Mouse (Mus musculus) Patski (cell line): ENCODE data around the gene Ankrd28. TPM values are rescaled to one million over a fixed set of nuclear protein-coding genes. Genes with fewer than 3 reads are reported as not detected.

Source experiments
- ATAC-seq: fragments of 100-300 bp; one replicate; pipeline ENCODE4 v1.8.0; 2021
- CTCF ChIA-PET: fragments of 350-600 bp; sonication (Branson Sonifier 250); formaldehyde crosslinking; loops from one replicate; lab custom pipeline; 2022; ENCODE audit warnings: inconsistent platforms; lab: Charles Lee
- POLR2A ChIA-PET: fragments of 350-600 bp; sonication (Branson Sonifier 250); formaldehyde crosslinking; loops from one replicate; lab custom pipeline; 2022; ENCODE audit warnings: antibody characterized with exemption, inconsistent platforms; lab: Charles Lee
- DNase-seq: peaks from one replicate; pipeline ENCODE4 v3.0.0-alpha.2; 2011; ENCODE audit warnings: low read depth, low spot score
- H3K27me3 ChIP-seq: fragments of 371-371 bp; one replicate; pipeline ENCODE4 v1.5.1; 2021
- CTCF ChIP-seq: fragments of 100-300 bp; IDR thresholded peaks from one replicate; pipeline ENCODE4 v1.5.1; 2021
- in situ Hi-C: fragments of 300-500 bp; cut with MboI; formaldehyde crosslinking; loops from 3 replicates; pipeline ENCODE4 v1.11.1; 2018; ENCODE audit warnings: low pct_unique_long_range_greater_than_20kb, mixed read lengths
- polyA plus RNA-seq: library from polyadenylated mRNA; unstranded; gene quantifications from one replicate; pipeline ENCODE4 v1.2.3, GENCODE M21; 2021

Gene Ankrd28
- polyA plus RNA-seq, 1 experiment from 2014 or later = 26.6 TPM

DNA sequence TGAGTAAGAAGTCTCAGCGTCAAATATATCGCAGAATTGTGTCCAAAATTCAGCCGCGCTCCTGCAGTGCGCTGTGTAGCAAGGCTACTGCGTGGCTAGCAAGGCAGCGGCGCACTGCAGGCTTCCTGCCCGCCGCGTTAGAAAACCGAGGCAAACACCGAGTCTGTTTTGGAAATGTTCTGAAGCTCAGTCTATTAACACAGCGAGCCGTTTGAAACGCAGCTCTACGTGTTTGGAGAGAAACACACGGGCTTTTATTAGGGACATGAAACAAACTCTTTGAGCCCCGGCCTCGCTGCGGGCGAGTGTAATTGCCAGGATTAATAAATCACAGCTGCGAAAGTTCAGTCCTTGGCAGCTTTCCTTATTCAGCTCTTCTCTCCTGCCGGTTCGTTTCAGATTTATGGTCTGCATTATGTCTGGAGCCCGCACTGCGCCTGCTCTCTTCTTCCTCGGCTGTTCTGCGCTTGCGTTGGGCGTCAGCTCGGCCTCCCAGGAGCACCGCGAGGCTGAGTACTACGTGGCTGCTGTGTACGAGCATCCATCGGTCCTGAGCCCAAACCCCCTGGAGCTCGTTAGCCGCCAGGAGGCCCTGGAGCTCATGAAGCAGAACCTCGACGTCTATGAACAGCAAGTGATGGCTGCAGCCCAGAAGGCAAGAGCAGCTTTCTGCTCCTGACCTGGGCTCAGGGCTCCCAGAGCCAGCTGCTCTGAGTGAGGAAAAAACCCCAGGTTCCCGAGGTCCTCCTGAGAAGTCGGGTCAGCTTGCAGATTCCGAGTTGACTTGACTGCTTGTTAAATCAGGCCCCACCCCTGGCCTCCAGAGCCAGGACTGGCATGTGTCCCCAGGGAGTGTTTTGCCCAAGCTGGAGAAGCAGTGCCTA lies 168.5 kb downstream of the Ankrd28 start:
- ATAC-seq (peak; percentile 73), DNase-seq (peak; percentile 94)
- H3K27me3 ChIP-seq = no peaks in the 10 kb centered on the region
- ChIA-PET POLR2A (interaction anchor here (0.6 to 2.3 kb wide), 4 partner anchors 8 to 118 kb away, joined by 3 to 6 read pairs (median 5); no protein-coding TSS in a partner anchor), CTCF (interaction anchor here (0.9 to 1.6 kb wide), 7 partner anchors 9 to 120 kb away, joined by 3 to 7 read pairs (median 3); no protein-coding TSS in a partner anchor)
- in situ Hi-C loops = no loop called here
- no peak for TF ChIP-seq CTCF

DNA sequence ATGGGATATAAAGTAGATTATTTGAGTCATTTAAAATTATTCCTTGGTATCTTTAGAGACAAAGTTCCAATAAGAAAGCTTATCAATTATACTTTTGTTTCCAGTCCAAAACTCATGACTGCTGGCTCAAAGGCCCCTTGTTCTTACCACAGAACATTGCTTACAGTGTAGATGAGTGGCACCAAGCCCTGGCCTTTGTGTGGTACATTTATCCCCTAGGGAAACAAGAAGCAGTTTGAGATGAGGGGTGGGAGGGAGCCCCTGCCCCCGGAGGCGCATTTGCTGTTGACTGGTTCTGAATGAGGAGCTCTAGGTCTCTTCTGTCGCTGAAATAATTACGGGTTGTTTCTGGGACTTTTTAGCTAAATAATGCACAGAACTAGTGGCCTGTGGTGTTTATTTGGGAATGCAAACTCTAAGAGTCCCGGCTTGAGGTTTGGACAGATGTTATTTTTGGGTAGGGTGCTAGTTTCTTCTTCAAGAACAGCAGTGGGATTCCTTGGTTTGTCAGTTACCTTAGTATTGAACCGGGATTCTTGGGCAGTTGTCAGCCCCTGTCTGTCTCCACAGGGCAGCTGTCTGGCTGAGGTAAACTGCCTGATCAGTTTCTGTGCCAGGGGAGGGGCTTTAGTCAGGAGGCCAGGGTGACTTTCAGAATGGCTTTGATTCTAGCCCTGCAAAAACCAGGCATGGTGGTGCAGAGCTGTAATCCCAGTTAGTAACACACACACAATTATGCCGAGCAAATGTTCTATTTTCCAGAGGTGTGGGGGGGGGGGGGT lies 169.9 kb downstream of the Ankrd28 start:
- POLR2A ChIA-PET = interaction anchor here (0.6 kb wide), 1 partner anchor 422 kb away, joined by 4 read pairs; no protein-coding TSS in a partner anchor
- H3K27me3 ChIP-seq = no peaks in the 10 kb centered on the region
- CTCF ChIA-PET = interaction anchor here (0.9 to 1.6 kb wide), 4 partner anchors 16 to 121 kb away, joined by 4 to 7 read pairs (median 5); no protein-coding TSS in a partner anchor
- in situ Hi-C loops = no loop called here
- TF ChIP-seq CTCF = no peak
- DNase-seq (no peak), ATAC-seq (no peak)

DNA sequence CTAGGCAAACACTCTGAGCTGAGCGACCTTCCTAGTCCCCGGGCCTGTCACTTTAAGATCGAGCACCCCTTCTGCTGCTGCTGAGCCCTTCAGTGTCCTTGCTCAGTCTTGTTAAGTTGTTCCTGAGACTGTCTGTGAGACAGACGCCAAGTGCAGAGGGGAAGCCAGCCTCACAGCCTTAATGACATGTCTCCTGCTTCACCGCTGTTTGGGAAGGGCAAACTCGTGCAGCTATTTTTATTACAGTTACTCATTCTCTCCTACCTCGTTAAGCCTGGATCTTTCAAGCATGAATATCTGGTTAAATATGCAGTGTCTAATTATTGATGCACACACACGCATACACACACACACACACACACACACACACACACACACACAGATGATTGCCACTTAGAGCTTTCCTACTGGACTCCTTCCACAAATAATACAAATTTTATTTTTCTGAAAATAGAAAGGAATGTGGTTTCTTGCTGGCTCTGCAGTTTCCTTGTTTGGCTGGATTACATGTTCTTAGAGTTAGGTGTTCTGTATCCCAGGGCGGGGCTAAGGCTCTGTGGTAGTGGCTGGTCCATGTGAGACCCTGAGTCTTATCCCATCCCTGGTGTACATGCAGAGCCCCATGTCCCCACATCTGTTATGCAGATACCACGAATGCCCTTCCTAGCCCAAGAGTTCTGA lies 170.8 kb downstream of the Ankrd28 start:
- TF ChIP-seq CTCF = no peak
- in situ Hi-C loops = loop anchor here (5.0 kb wide), 3 partner anchors 123 to 423 kb away; no protein-coding TSS in a partner anchor
- CTCF ChIA-PET = interaction anchor here (0.9 to 2.1 kb wide), 6 partner anchors 15 to 287 kb away, joined by 3 to 8 read pairs (median 5); no protein-coding TSS in a partner anchor
- H3K27me3 ChIP-seq = no peaks in the 10 kb centered on the region
- DNase-seq = peak; percentile 86
- ATAC-seq = peak; percentile 32
- POLR2A ChIA-PET = interaction anchor here (1.1 kb wide), 1 partner anchor 19 kb away, joined by 3 read pairs; the partner anchor contains the start of genes Btd, Gm49387 and Hacl1

DNA sequence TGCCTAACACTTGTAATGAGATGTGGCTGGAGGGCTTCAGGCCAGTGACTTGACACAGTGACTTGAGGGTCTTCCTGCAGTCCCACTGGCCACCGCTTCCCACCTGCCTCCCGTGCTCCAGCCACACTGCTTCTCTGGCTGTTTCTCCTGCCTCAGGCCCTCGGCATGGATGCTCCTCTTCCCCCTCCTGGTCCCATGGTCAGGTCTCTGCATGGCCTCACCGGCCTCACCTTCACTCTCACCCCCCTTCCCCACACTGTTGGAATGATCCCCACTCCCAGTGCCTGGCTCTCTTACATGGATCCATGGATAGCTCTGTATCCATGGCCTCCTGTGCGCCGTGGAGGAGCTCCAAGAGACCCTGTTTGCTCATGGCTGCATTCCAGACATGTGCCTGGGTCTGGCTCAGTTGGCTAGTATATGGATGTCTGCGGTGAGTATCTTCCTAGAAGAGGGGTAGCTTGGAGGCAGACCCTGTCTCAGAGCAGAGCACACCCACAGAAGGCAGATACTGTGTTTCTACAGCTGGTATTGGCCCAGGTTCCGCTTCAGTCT lies 172.2 kb downstream of the Ankrd28 start:
- no peaks in the 10 kb centered on the region for H3K27me3 ChIP-seq
- CTCF ChIA-PET = interaction anchor here (0.8 to 3.0 kb wide), 6 partner anchors 119 to 375 kb away, joined by 3 to 12 read pairs (median 4); no protein-coding TSS in a partner anchor
- in situ Hi-C loops = loop anchor here (5.0 kb wide), 3 partner anchors 124 to 424 kb away; no protein-coding TSS in a partner anchor
- ATAC-seq = no peak
- DNase-seq = no peak
- POLR2A ChIA-PET = interaction anchor here (0.9 kb wide), 1 partner anchor 123 kb away, joined by 3 read pairs; no protein-coding TSS in a partner anchor
- TF ChIP-seq CTCF = no peak

DNA sequence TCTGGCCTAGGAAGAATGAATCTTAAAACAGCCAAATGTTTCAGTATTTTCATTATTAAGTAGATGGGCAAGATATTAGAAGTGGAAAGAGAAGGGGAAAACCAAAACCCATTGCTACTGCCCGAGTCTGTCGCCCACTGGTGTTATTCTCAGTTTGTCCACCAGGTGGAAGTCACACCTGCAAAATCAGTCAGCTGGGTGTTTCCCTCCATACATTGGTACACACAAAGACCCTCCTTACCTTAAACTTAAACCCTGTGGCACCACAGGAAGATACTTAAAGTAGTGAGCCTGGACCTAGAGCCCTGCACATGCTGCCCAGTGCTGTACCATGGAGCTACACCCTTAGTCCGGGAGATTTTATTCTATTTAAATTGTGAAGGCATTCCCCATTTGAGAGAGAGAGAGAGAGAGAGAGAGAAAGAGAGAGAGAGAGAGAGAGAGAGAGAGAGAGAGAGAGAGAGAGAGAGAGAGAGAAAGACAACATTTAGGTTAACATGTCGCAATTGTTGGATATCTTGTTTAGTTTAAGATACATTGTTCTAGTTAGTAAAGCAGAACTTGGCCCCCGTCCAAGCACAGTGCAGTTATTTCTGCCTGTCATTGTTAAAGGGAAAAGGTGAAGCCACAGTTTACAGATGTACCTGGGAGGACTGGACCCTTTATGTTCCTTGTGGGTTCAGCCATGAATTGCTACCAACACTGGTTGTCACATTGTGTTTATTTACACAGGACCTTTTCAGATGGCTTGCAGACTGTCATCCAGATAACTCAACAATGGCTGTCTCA lies 173.4 kb downstream of the Ankrd28 start:
- in situ Hi-C loops = loop anchor here (5.0 kb wide), 3 partner anchors 125 to 425 kb away; no protein-coding TSS in a partner anchor
- no peak for ATAC-seq
- no peaks in the 10 kb centered on the region for H3K27me3 ChIP-seq
- TF ChIP-seq CTCF = no peak
- POLR2A ChIA-PET = interaction anchor here (0.6 kb wide), 1 partner anchor 38 kb away, joined by 3 read pairs; no protein-coding TSS in a partner anchor
- DNase-seq = no peak
- CTCF ChIA-PET = interaction anchor here (0.8 to 3.0 kb wide), 7 partner anchors 121 to 376 kb away, joined by 3 to 12 read pairs (median 4); no protein-coding TSS in a partner anchor

DNA sequence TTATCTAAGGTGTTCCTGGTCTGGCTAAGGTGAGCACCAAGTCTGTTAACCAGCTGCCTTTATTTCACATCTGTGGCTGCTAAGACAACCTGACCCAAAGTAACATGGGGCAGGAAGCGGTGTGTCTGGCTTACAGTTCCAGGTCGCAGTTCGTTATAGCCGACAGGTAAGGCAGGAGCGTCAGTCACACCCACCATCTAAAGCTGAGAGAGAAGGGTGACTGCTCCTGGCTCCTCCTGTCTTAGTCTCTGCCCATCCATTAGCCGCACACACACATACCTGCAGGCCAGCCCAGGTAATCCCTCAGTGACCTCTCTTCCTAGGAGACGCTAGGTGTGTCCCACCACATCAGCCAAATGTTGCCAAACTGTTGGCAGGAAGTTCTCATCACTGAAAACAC lies 174.1 kb downstream of the Ankrd28 start:
- in situ Hi-C loops = loop anchor here (5.0 kb wide), 3 partner anchors 126 to 426 kb away; no protein-coding TSS in a partner anchor
- DNase-seq (no peak), ATAC-seq (no peak)
- no peaks in the 10 kb centered on the region for H3K27me3 ChIP-seq
- no peak for TF ChIP-seq CTCF
- ChIA-PET POLR2A (interaction anchor here (0.6 kb wide), 1 partner anchor 38 kb away, joined by 3 read pairs; no protein-coding TSS in a partner anchor), CTCF (interaction anchor here (1.2 to 3.0 kb wide), 5 partner anchors 11 to 138 kb away, joined by 3 to 12 read pairs (median 4); no protein-coding TSS in a partner anchor)

DNA sequence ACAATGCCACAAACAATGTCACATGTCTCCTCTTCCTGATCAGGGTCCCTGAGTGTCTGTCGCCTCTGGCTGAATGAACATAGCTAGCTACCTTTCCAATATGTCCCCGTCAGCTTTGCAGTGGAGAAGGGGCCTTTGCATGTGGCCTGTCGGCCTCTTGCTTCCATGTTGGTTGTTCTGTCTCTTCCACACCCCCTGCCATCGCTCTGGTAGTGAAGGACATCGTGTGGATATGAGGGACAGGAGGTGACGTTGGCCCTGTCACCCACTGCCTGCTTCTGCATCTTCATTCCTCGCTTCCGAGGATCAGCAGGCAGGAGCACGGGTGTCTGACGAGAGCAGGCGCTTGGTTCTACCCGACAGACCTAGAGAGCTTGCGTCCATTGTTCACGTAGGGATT lies 175.0 kb downstream of the Ankrd28 start:
- in situ Hi-C loops = loop anchor here (5.0 kb wide), 3 partner anchors 127 to 427 kb away; no protein-coding TSS in a partner anchor
- TF ChIP-seq CTCF = no peak
- no peak for ATAC-seq

DNA sequence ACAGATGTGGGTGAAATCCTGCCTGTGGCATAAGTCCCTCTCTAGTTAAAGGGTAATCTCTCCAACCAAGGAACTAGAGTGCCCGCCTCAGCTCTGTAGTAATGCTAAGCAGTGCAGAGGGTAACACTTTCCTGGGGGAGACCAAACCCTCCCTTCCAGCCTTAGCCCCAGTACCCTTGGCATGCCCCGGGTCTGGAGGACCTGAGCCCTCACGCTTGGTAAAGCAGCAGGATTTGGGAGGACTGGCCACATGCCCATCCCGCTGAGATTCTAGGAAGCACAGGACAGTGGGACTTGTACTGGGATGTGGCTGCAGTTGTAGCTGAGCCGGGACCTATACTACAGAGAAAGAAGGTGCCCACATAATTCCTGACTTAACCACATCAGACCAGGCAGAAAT lies 175.6 kb downstream of the Ankrd28 start:
- in situ Hi-C loops = loop anchor here (5.0 kb wide), 3 partner anchors 127 to 427 kb away; no protein-coding TSS in a partner anchor
- no peak for ATAC-seq
- DNase-seq = no peak
- ChIA-PET CTCF (interaction anchor here (1.1 kb wide), 1 partner anchor 45 kb away, joined by 3 read pairs; no protein-coding TSS in a partner anchor), POLR2A (no interaction called here)
- no peaks in the 10 kb centered on the region for H3K27me3 ChIP-seq
- no peak for TF ChIP-seq CTCF

More for the DNA sequence above, 175.0 kb downstream of the Ankrd28 start:
- H3K27me3 ChIP-seq = no peaks in the 10 kb centered on the region
- POLR2A ChIA-PET = no interaction called here
- DNase-seq = no peak
- CTCF ChIA-PET = interaction anchor here (1.2 to 3.0 kb wide), 3 partner anchors 10 to 136 kb away, joined by 3 to 12 read pairs (median 12); no protein-coding TSS in a partner anchor
